Mouse (Mus musculus): ENCODE data around the gene Zfp873. TPM values are rescaled to one million over a fixed set of nuclear protein-coding genes. Genes with fewer than 3 reads are reported as not detected.
"Not testable (repeated sequence)": the region's sequence is repeated elsewhere in the genome, so short reads cannot be mapped to it uniquely, and the experiment has no call there.

Gene Zfp873
- total RNA-seq (2014; rRNA removed) (6.5 and 7.8 TPM in 2 replicates), polyA plus RNA-seq (2015; fragmentation: Nextera tagmentation; extraction: Ambion mirVana) (8.1 and 8.2 TPM in 2 replicates)

DNA sequence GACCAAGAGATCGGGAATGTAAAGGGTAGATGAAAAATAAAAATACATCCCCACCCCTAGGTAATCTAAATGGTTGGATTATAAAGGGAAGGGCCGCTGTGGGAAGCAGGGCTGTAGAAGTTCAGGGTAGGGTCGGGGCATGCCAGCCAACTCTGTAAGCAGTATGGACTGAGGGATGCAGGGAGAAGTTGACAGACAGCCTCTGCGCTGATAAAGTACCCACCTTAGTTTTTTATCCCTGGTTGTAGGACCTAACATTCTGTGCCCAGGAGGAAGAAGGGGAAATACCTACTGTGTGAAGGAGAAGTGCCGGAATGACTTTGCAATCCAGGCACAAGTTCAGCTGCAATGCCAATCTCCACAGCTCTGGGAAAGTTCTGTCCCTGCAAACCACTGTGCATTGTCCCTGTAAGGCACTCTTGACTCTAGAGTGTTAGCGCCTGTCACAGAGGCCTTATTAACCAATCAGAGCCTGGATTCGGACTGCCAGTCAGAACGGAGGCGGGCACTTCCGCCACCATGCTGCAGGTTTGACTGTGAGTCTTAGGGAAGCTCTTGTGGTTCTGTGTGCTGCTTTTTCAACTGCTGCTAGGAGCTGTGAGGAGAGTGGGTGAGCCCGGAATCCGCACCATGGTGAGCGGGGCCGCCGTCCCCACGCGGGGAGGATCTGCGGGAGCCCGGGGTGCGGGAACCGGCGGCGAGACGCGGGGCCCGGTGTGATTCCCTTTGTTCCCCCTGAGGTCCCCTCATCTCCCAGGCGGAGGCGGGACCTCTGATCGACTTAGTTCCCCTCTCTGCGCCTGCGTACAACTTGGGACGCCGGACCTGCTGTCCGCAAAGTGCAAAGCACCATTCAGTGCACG is at the start of gene Zfp873:
Gene Zfp873, plus strand, starts transcription at position 527 of the 863 bp plus-strand sequence.
- Histone ChIP-seq H3K4me1 (ENCODE audit: insufficient read depth, low read length) (no peaks in the 10 kb centered on the region), H3K27ac (peak within 1 kb of the TSS; percentile 98), H3K36me3 (ENCODE audit: insufficient read depth, low read length) (no peaks in the 10 kb centered on the region), H3K27me3 (ENCODE audit: insufficient read depth, low read length) (no peaks in the 10 kb centered on the region), H3K4me3 (ENCODE audit: low read length) (peak within 1 kb of the TSS; percentile 72), H3K9ac (replicated peaks; ENCODE audit: low read length) (peak within 1 kb of the TSS; percentile 84), H3K9me3 (ENCODE audit: low read length) (peaks cover 28% of the 10 kb centered on the region), H3K4me2 (ENCODE audit: low read depth, low read length) (peak within 1 kb of the TSS; percentile 63)
- DNase-seq (ENCODE audit: low spot score) = peak; percentile 96
- ATAC-seq = peak; percentile 100
- WGBS = 11% methylated on average over 35 of the region's 35 CpGs
- TF ChIP-seq CTCF (IDR thresholded peaks at IDR 0.05; ENCODE audit: low read depth) = peak; percentile 31; the same call in 1 of the 2 replicates

DNA sequence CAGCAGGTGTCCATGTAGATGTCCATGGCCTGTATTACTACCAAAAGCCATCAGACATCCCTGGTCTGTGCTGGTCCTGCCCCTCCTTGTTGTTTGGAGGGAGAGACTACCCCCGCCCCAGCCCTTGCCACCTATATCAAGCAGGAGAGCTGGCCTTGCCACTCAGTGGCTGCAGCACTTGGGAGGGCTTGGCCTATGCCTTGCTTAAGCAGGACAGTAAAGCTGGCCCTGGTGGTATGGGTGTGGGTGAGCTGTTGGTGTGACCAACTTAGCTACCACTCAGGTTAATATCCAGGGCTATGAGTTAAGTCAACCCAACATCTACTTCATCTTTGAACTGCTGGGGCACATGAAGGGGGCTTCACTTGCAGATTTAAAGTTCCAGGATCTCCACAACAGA is 44.7 kb upstream of the Zfp873 start:
- not testable (repeated sequence) for H3K4me2 ChIP-seq (ENCODE audit: low read depth, low read length); H3K36me3 ChIP-seq (ENCODE audit: insufficient read depth, low read length); H3K9me3 ChIP-seq (ENCODE audit: low read length); H3K27ac ChIP-seq; H3K4me3 ChIP-seq (ENCODE audit: low read length); ATAC-seq; H3K4me1 ChIP-seq (ENCODE audit: insufficient read depth, low read length); H3K9ac ChIP-seq (replicated peaks; ENCODE audit: low read length); H3K27me3 ChIP-seq (ENCODE audit: insufficient read depth, low read length); DNase-seq (ENCODE audit: low spot score)
- WGBS = 95% methylated on average over 1 of the region's 1 CpGs

DNA sequence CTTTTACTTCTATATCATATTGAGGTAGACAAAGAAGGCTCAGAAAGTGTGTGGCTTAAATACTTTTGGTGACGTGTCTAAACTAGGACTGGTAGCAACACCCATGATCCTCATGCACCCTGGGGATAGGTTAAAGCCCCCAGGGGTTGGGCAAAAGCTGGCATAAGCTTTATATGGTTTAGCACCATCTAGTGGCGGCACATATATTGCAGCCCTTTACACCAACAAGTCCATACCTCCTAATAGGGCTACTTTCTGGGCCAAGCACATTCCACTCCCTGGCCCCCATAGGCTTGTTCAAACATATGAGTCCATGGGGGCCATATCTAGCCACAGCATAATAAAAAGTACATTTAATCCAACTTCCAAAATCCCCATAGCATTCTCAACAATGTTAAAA is 43.1 kb upstream of the Zfp873 start:
- not testable (repeated sequence) for H3K27ac ChIP-seq; H3K27me3 ChIP-seq (ENCODE audit: insufficient read depth, low read length); ATAC-seq; DNase-seq (ENCODE audit: low spot score); H3K4me2 ChIP-seq (ENCODE audit: low read depth, low read length); H3K9ac ChIP-seq (replicated peaks; ENCODE audit: low read length); H3K36me3 ChIP-seq (ENCODE audit: insufficient read depth, low read length); H3K9me3 ChIP-seq (ENCODE audit: low read length); H3K4me1 ChIP-seq (ENCODE audit: insufficient read depth, low read length); H3K4me3 ChIP-seq (ENCODE audit: low read length)
- 44% methylated on average over 1 of the region's 2 CpGs for WGBS

DNA sequence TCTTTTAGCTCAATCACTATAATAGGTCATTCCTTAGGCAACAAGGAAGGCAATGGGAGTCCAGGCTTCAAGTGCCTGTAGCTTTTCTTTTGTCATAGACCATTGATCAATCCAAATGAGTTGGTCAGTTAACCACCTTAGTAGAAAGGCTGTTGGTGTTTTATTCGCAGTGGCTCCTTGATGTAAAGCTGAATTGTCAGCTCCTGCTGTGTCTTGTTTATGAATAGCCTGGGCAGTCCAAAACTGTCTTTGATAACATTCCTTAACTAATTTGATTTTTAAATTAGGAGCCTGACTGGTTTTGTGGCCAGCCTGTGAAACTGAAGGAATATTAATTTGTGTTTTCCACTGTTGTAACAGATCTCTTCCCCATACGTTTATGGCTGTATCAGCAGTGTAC is 5.7 kb upstream of the Zfp873 start:
- ATAC-seq = no peak
- H3K9ac ChIP-seq (replicated peaks; ENCODE audit: low read length) = no peak overlapping the region
- H3K27me3 ChIP-seq (ENCODE audit: insufficient read depth, low read length) = no peaks in the 10 kb centered on the region
- TF ChIP-seq CTCF (IDR thresholded peaks at IDR 0.05; ENCODE audit: low read depth) = no peak
- no peak for DNase-seq (ENCODE audit: low spot score)
- H3K4me3 ChIP-seq (ENCODE audit: low read length) = no peak overlapping the region
- H3K36me3 ChIP-seq (ENCODE audit: insufficient read depth, low read length) = no peaks in the 10 kb centered on the region
- H3K4me1 ChIP-seq (ENCODE audit: insufficient read depth, low read length) = no peaks in the 10 kb centered on the region
- WGBS = 69% methylated on average over 2 of the region's 2 CpGs
- H3K4me2 ChIP-seq (ENCODE audit: low read depth, low read length) = no peak overlapping the region
- H3K27ac ChIP-seq = no peak overlapping the region
- H3K9me3 ChIP-seq (ENCODE audit: low read length) = no peaks in the 10 kb centered on the region

DNA sequence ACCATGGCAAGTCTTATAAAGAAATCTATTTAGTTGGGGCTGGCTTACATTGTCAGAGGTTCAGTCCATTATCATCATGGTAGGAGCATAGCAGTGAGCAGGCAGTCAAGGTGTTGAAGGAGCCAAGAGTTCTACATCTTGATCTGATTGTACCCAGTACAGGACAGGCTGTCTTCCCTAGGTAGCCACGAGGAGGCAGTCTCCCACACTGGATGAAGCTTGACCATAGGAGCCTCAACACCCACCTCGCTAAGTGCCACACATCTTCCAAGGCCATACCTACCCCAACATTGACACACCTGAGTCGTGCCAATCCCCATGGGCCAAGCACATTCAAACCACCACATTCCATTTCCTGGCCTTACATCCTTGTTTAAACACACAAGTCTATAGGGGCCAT is 1.3 kb upstream of the Zfp873 start:
- WGBS = 89% methylated on average over 3 of the region's 3 CpGs
- H3K27ac ChIP-seq = no peak overlapping the region
- TF ChIP-seq CTCF (IDR thresholded peaks at IDR 0.05; ENCODE audit: low read depth) = no peak
- H3K9me3 ChIP-seq (ENCODE audit: low read length) = peaks cover 15% of the 10 kb centered on the region
- H3K4me1 ChIP-seq (ENCODE audit: insufficient read depth, low read length) = no peaks in the 10 kb centered on the region
- no peak for ATAC-seq
- H3K36me3 ChIP-seq (ENCODE audit: insufficient read depth, low read length) = no peaks in the 10 kb centered on the region
- no peak overlapping the region for H3K4me3 ChIP-seq (ENCODE audit: low read length)
- H3K4me2 ChIP-seq (ENCODE audit: low read depth, low read length) = no peak overlapping the region
- no peak overlapping the region for H3K9ac ChIP-seq (replicated peaks; ENCODE audit: low read length)
- H3K27me3 ChIP-seq (ENCODE audit: insufficient read depth, low read length) = no peaks in the 10 kb centered on the region
- no peak for DNase-seq (ENCODE audit: low spot score)

DNA sequence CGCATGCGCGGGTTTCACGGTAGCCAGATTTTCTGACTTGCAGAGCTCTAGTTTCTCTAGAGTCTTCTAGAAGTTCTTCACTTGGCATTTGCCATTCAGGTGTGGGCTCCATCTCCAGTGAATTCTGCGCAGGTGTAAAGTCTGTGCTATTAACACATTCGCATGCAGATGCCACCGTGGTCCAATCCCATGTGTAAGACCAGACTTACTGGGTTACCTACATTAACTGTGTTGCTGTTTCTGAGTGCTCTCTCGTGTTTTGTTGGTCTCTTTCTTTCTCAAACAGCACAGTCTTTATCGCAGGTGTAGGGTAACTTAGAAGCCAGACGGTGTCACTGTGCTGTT is 509 bp downstream of the Zfp873 start:
- H3K4me1 ChIP-seq (ENCODE audit: insufficient read depth, low read length) = not testable (repeated sequence)

DNA sequence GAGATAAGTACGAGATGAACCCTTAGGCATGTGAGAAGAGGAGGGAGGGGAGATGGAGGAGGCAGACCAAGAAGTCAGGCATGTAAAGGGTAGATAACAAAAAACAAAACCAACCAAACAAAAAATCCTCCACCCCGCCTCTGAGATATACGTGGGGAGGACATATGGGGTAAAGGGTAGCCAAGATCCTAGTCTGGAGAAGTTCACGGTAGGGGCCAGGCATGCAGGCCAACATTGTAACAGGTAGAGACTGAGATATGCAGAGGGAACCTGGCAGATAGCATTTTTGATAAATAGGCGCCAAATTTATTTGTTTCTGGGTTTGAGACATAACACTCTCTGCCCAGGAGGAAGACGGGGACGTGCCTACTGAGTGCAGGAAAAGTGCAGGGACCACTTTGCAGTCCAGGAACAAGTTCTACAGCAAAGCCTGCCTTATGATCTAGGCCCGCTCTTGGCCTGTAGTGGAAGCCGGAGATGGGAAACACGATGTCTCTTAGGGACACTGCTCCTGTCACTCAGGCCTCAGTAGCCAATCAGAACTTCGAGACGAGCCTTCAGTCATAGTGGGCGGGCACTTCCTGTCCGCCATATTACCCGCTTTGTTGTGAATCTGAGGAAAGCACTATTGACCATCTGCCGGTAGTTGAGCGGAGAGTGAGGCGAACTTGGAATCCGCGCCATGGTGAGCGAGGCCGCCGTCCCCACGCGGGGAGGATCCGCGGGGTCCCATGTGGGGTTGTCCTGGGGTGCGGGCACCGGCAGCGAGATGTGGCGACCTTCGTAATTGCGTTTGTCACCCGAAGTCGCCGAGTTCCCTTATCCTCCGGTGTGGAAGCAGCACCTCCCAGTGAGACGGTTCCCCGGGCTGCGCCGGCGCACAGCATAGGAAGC is 35.1 kb downstream of the Zfp873 start, which contains the start of gene BC024063:
Gene BC024063, plus strand, starts transcription at position 626 of the 894 bp plus-strand sequence.
- H3K27ac ChIP-seq = peak within 1 kb of the TSS; percentile 90
- not testable (repeated sequence) for H3K9ac ChIP-seq (replicated peaks; ENCODE audit: low read length); H3K4me1 ChIP-seq (ENCODE audit: insufficient read depth, low read length); H3K9me3 ChIP-seq (ENCODE audit: low read length); H3K27me3 ChIP-seq (ENCODE audit: insufficient read depth, low read length); H3K36me3 ChIP-seq (ENCODE audit: insufficient read depth, low read length)
- peak within 1 kb of the TSS; percentile 41; the same call in 1 of the 2 replicates for H3K4me2 ChIP-seq (ENCODE audit: low read depth, low read length)
- 20% methylated on average over 42 of the region's 42 CpGs for WGBS
- DNase-seq (ENCODE audit: low spot score) (peak; percentile 87), ATAC-seq (peak; percentile 99)
- peak within 1 kb of the TSS; percentile 41 for H3K4me3 ChIP-seq (ENCODE audit: low read length)

More for the DNA sequence above, 509 bp downstream of the Zfp873 start:
- peak overlapping the region; percentile 72 for H3K4me3 ChIP-seq (ENCODE audit: low read length)
- peak overlapping the region; percentile 84; the same call in 1 of the 2 replicates for H3K9ac ChIP-seq (replicated peaks; ENCODE audit: low read length)
- H3K9me3 ChIP-seq (ENCODE audit: low read length) = peaks cover 34% of the 10 kb centered on the region
- H3K4me2 ChIP-seq (ENCODE audit: low read depth, low read length) = peak overlapping the region; percentile 63
- not testable (repeated sequence) for H3K36me3 ChIP-seq (ENCODE audit: insufficient read depth, low read length); H3K27me3 ChIP-seq (ENCODE audit: insufficient read depth, low read length); ATAC-seq
- TF ChIP-seq CTCF (IDR thresholded peaks at IDR 0.05; ENCODE audit: low read depth) = 0 out of 2 replicates have a peak, but pooled peaks have one; percentile 24
- peak overlapping the region; percentile 98 for H3K27ac ChIP-seq
- peak; percentile 4 for DNase-seq (ENCODE audit: low spot score)
- WGBS = 34% methylated on average over 10 of the region's 10 CpGs

DNA sequence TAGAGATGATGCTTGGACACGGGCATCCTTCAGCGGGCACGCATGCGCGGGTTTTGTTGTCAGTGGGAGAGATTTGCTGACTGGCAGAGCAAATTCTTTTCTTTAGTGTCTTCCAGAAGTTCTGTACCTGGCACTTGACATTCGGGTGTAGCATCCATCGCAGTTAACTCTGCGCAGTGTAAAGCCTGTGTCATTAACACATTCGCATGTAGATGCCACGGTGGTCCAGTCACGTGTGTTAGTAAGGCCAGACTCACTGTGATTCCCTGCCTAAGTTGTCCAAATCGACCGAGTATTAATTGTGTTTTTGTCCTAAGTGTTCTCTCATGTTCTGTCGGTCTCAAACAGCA is 35.7 kb downstream of the Zfp873 start:
- Histone ChIP-seq H3K4me2 (ENCODE audit: low read depth, low read length) (peak overlapping the region; percentile 41; the same call in 1 of the 2 replicates), H3K27ac (peak overlapping the region; percentile 90), H3K4me3 (ENCODE audit: low read length) (peak overlapping the region; percentile 41)
- peak; percentile 34 for ATAC-seq
- not testable (repeated sequence) for H3K36me3 ChIP-seq (ENCODE audit: insufficient read depth, low read length); H3K9me3 ChIP-seq (ENCODE audit: low read length); DNase-seq (ENCODE audit: low spot score); H3K9ac ChIP-seq (replicated peaks; ENCODE audit: low read length); H3K4me1 ChIP-seq (ENCODE audit: insufficient read depth, low read length); H3K27me3 ChIP-seq (ENCODE audit: insufficient read depth, low read length)
- 20% methylated on average over 14 of the region's 14 CpGs for WGBS

Data from hindbrain, postnatal 0 days (tissue).